Mouse (Mus musculus): ENCODE results near the gene Itga2b. TPM values are rescaled to one million over a fixed set of nuclear protein-coding genes. Genes with fewer than 3 reads are reported as not detected.

Gene Itga2b
- polyA plus RNA-seq, 1 experiment from 2014 or later, result 5.4 TPM

DNA sequence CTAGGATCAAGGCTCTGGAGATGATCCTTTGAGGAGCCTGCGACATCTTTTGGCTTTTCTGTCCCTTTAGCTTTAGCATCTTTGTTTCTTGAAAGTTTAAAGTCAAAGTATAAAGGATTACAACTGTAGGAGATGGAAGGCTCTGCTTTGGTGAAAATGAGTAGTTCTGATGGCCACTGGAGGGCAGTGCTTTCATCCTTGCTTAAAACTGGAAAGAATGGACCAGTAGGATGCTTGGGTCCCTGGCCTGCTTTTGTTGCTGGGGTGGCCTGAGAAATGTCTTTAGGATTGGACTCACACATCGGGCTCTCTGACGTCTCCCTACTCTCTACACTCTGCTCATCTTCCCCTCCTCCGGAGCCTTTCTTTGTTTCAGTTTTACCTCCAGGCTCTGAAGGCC lies 11.0 kb upstream of the Itga2b start:
- TF ChIP-seq CTCF (IDR thresholded peaks at IDR 0.05; ENCODE audit: low read depth) (peak; percentile 62), EP300 (optimal IDR thresholded peaks at IDR 0.05) (no peak)
- DNase-seq (ENCODE audit: low spot score), result no peak
- WGBS, result 94% methylated on average over 4 of the region's 4 CpGs

DNA sequence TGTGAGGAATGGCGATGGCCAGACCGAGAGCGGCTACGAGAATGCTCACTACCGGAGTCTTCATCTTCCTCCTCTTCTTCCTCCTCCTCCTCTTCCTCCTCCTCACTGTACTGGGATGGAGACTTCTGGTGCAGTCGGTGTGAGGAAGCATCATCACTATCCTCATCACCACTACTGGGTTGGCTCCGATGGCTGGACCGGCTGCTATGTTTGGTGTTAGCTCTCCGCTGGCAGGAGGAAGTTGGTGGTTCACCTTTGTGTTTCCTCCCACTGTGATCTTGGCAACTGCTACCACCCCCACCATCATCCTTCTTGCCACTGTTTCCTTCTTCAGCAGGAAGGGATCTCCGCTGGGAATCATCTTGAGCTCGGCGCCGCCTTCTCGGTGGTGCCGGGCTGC lies 10.2 kb upstream of the Itga2b start:
- no peaks in the 10 kb centered on the region for H3K27me3 ChIP-seq (ENCODE audit: control insufficient read depth, insufficient read depth, low read length)
- no peak overlapping the region for H3K27ac ChIP-seq (replicated peaks)
- WGBS, result 94% methylated on average over 15 of the region's 15 CpGs
- DNase-seq (ENCODE audit: low spot score) (no peak), ATAC-seq (ENCODE audit: low FRiP score, low TSS enrichment) (no peak)
- no peak overlapping the region for H3K9ac ChIP-seq (ENCODE audit: low read length)
- no peaks in the 10 kb centered on the region for H3K4me1 ChIP-seq (replicated peaks; ENCODE audit: control insufficient read depth, insufficient read depth)
- no peak overlapping the region for H3K4me3 ChIP-seq (ENCODE audit: low read depth, low read length)
- peaks cover 45% of the 10 kb centered on the region for H3K36me3 ChIP-seq (ENCODE audit: control insufficient read depth, insufficient read depth, low read length)
- no peaks in the 10 kb centered on the region for H3K9me3 ChIP-seq (ENCODE audit: control insufficient read depth, low read length)
- no peak overlapping the region for H3K4me2 ChIP-seq (replicated peaks; ENCODE audit: low read depth)
- TF ChIP-seq CTCF (IDR thresholded peaks at IDR 0.05; ENCODE audit: low read depth), result no peak
- TF ChIP-seq EP300 (optimal IDR thresholded peaks at IDR 0.05), result no peak

More for the DNA sequence above, 11.0 kb upstream of the Itga2b start:
- no peak overlapping the region for H3K4me2 ChIP-seq (replicated peaks; ENCODE audit: low read depth)
- H3K27me3 ChIP-seq (ENCODE audit: control insufficient read depth, insufficient read depth, low read length), result no peaks in the 10 kb centered on the region
- no peak overlapping the region for H3K4me3 ChIP-seq (ENCODE audit: low read depth, low read length)
- H3K4me1 ChIP-seq (replicated peaks; ENCODE audit: control insufficient read depth, insufficient read depth), result no peaks in the 10 kb centered on the region
- H3K36me3 ChIP-seq (ENCODE audit: control insufficient read depth, insufficient read depth, low read length), result peaks cover 49% of the 10 kb centered on the region
- no peaks in the 10 kb centered on the region for H3K9me3 ChIP-seq (ENCODE audit: control insufficient read depth, low read length)
- H3K27ac ChIP-seq (replicated peaks), result no peak overlapping the region
- ATAC-seq (ENCODE audit: low FRiP score, low TSS enrichment), result no peak
- no peak overlapping the region for H3K9ac ChIP-seq (ENCODE audit: low read length)

DNA sequence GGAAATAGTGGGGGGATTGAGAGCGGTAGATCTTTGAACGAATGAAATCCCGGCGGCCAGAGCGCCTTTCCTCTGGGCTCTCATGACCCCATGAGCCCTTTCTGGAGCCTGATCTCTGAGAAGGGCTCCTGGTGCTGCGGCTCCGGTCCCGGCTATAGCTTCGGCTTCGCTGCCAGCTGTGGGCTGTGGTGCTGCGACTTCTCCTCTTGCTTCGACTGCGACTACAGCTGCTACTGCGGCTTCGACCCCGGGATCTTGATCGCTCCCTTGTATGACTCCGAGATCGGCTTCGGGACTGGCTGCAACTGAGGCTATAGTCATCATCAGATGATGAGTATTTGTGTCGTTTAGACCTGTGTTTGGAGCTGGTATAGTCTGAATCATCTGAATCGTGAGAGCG lies 9.7 kb upstream of the Itga2b start:
- TF ChIP-seq CTCF (IDR thresholded peaks at IDR 0.05; ENCODE audit: low read depth) (no peak), EP300 (optimal IDR thresholded peaks at IDR 0.05) (no peak)
- ATAC-seq (ENCODE audit: low FRiP score, low TSS enrichment) (no peak), DNase-seq (ENCODE audit: low spot score) (no peak)
- Histone ChIP-seq H3K9me3 (ENCODE audit: control insufficient read depth, low read length) (no peaks in the 10 kb centered on the region), H3K9ac (ENCODE audit: low read length) (no peak overlapping the region), H3K36me3 (ENCODE audit: control insufficient read depth, insufficient read depth, low read length) (peaks cover 40% of the 10 kb centered on the region), H3K4me1 (replicated peaks; ENCODE audit: control insufficient read depth, insufficient read depth) (no peaks in the 10 kb centered on the region), H3K27ac (replicated peaks) (no peak overlapping the region), H3K4me2 (replicated peaks; ENCODE audit: low read depth) (no peak overlapping the region), H3K4me3 (ENCODE audit: low read depth, low read length) (no peak overlapping the region), H3K27me3 (ENCODE audit: control insufficient read depth, insufficient read depth, low read length) (no peaks in the 10 kb centered on the region)
- WGBS, result 95% methylated on average over 23 of the region's 23 CpGs

DNA sequence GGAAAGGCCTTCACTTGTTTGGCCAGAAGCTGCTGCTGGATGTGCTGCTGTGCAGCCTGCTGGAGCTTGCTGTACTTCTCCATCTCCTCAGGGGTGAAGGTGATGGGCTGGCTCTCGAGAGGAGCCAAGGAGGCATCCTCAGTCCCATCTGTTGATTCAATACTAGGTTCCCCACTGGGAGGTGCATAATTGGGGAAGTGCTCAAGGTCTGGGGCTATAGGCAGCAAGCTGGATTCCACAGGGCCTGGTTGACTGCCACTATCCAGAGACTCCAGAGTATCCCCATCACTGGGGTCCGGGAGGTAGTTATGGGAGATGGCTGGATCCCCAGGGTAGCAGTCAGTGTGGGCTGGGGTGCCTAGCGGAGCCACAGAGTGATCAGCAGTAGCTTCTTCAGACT lies 8.7 kb upstream of the Itga2b start:
- Histone ChIP-seq H3K9me3 (ENCODE audit: control insufficient read depth, low read length) (no peaks in the 10 kb centered on the region), H3K9ac (ENCODE audit: low read length) (no peak overlapping the region), H3K4me3 (ENCODE audit: low read depth, low read length) (no peak overlapping the region), H3K27ac (replicated peaks) (no peak overlapping the region), H3K36me3 (ENCODE audit: control insufficient read depth, insufficient read depth, low read length) (peaks cover 38% of the 10 kb centered on the region), H3K4me2 (replicated peaks; ENCODE audit: low read depth) (no peak overlapping the region), H3K4me1 (replicated peaks; ENCODE audit: control insufficient read depth, insufficient read depth) (no peaks in the 10 kb centered on the region), H3K27me3 (ENCODE audit: control insufficient read depth, insufficient read depth, low read length) (no peaks in the 10 kb centered on the region)
- DNase-seq (ENCODE audit: low spot score) (no peak), ATAC-seq (ENCODE audit: low FRiP score, low TSS enrichment) (no peak)
- TF ChIP-seq CTCF (IDR thresholded peaks at IDR 0.05; ENCODE audit: low read depth) (no peak), EP300 (optimal IDR thresholded peaks at IDR 0.05) (no peak)
- WGBS, result 94% methylated on average over 3 of the region's 3 CpGs

DNA sequence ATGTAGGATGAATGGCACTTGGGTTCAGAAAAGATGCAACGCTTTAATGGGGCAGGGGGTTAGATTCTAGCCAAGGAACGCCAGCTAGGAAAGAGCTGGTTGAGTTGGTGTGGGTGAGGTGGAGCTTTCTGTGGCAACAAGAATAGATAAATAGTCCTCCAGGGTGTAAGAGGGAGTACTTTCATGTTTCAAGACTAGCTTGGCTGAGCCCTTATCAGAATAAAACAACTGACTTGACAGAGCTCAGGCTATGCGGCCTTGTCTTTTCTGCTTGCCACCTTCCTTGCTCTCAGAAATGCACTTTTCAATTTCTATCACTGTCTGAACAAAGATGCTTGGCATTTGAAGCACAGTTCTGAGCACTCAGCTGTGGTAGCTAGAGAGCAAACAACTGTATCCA lies 5.1 kb upstream of the Itga2b start:
- Histone ChIP-seq H3K27me3 (ENCODE audit: control insufficient read depth, insufficient read depth, low read length) (no peaks in the 10 kb centered on the region), H3K27ac (replicated peaks) (no peak overlapping the region), H3K9me3 (ENCODE audit: control insufficient read depth, low read length) (no peaks in the 10 kb centered on the region), H3K4me3 (ENCODE audit: low read depth, low read length) (no peak overlapping the region), H3K9ac (ENCODE audit: low read length) (no peak overlapping the region), H3K36me3 (ENCODE audit: control insufficient read depth, insufficient read depth, low read length) (peaks cover 22% of the 10 kb centered on the region), H3K4me1 (replicated peaks; ENCODE audit: control insufficient read depth, insufficient read depth) (no peaks in the 10 kb centered on the region), H3K4me2 (replicated peaks; ENCODE audit: low read depth) (no peak overlapping the region)
- no peak for TF ChIP-seq CTCF (IDR thresholded peaks at IDR 0.05; ENCODE audit: low read depth)
- no peak for TF ChIP-seq EP300 (optimal IDR thresholded peaks at IDR 0.05)
- no peak for ATAC-seq (ENCODE audit: low FRiP score, low TSS enrichment)
- DNase-seq (ENCODE audit: low spot score), result no peak
- 97% methylated on average over 3 of the region's 3 CpGs for WGBS

DNA sequence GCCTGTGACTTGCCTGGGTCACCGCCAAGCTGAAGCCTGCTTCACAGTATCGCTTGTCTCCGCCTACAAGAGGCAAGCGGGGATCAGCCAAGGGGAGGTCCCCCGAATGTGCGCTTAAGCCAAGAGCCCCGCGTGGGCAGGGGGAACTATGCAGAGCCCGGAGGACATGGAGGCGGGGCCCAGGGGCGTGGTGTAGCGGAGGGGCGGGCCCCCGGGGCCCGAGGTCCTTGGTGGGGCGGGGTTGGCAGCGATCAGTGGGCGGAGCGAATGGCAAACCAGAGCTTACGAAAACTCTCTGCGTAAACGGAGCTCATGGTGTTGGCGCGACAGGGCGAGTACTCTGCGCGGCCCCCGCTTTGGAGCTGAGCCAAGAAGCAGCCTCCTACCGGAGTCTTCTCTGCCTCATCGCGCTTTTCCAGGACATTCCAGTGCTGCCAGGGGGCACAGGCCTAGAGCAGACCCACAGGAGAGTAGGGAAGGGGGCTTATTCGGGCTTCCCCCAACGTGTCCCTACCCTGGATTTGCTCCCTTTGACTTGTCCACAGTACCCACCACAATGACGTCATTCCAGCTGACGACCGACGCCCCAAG lies 2.8 kb downstream of the Itga2b start:
- no peaks in the 10 kb centered on the region for H3K36me3 ChIP-seq (ENCODE audit: control insufficient read depth, insufficient read depth, low read length)
- H3K4me1 ChIP-seq (replicated peaks; ENCODE audit: control insufficient read depth, insufficient read depth), result peaks cover 6% of the 10 kb centered on the region
- peak overlapping the region; percentile 54 for H3K9ac ChIP-seq (ENCODE audit: low read length)
- H3K4me3 ChIP-seq (ENCODE audit: low read depth, low read length), result peak overlapping the region; percentile 40
- ATAC-seq (ENCODE audit: low FRiP score, low TSS enrichment) (peak; percentile 95), DNase-seq (ENCODE audit: low spot score) (peak; percentile 99)
- TF ChIP-seq CTCF (IDR thresholded peaks at IDR 0.05; ENCODE audit: low read depth), result no peak
- TF ChIP-seq EP300 (optimal IDR thresholded peaks at IDR 0.05), result no peak
- H3K9me3 ChIP-seq (ENCODE audit: control insufficient read depth, low read length), result no peaks in the 10 kb centered on the region
- peak overlapping the region; percentile 80 for H3K4me2 ChIP-seq (replicated peaks; ENCODE audit: low read depth)
- no peaks in the 10 kb centered on the region for H3K27me3 ChIP-seq (ENCODE audit: control insufficient read depth, insufficient read depth, low read length)
- H3K27ac ChIP-seq (replicated peaks), result peak overlapping the region; percentile 91
- WGBS, result 0% methylated on average over 36 of the region's 37 CpGs
